Mouse (Mus musculus): ENCODE data around the gene Rpl27. TPM values are rescaled to one million over a fixed set of nuclear protein-coding genes. Genes with fewer than 3 reads are reported as not detected.

The Rpl27 gene
- 267 and 285 TPM in 2 replicates for polyA plus RNA-seq (2015; fragmentation: Nextera tagmentation; extraction: Ambion mirVana)

- Histone ChIP-seq H3K4me1 (peaks cover 22% of the 10 kb centered on the region), H3K4me2 (replicated peaks) (peak within 1 kb of the TSS; percentile 65), H3K9me3 (no peaks in the 10 kb centered on the region), H3K36me3 (peaks cover 25% of the 10 kb centered on the region), H3K4me3 (peak within 1 kb of the TSS; percentile 68), H3K27me3 (no peaks in the 10 kb centered on the region), H3K27ac (replicated peaks) (peak within 1 kb of the TSS; percentile 88), H3K9ac (replicated peaks) (peak within 1 kb of the TSS; percentile 86)
- under 1% methylated on average over 42 of the region's 42 CpGs for WGBS
- ATAC-seq (replicated peaks), result peak; percentile 98
Measured at GRCm38 (mm10) chr11:101442127-101442693, at the start of gene Rpl27. Gene Rpl27, plus strand, starts transcription at chr11:101442298.

GRCm38 (mm10) chr11:101395110-101395509 lies 47.0 kb upstream of the Rpl27 start:
- no peak overlapping the region for H3K4me2 ChIP-seq (replicated peaks)
- peak overlapping the region; percentile 37; the same call in 1 of the 2 replicates for H3K27ac ChIP-seq (replicated peaks)
- H3K36me3 ChIP-seq, result no peaks in the 10 kb centered on the region
- H3K9me3 ChIP-seq, result no peaks in the 10 kb centered on the region
- no peak overlapping the region for H3K4me3 ChIP-seq
- 0 out of 2 replicates have a peak, but pooled peaks have one; percentile 61 for ATAC-seq (replicated peaks)
- H3K9ac ChIP-seq (replicated peaks), result no peak overlapping the region
- no peaks in the 10 kb centered on the region for H3K27me3 ChIP-seq
- WGBS, result 3% methylated on average over 8 of the region's 8 CpGs
- peaks cover 7% of the 10 kb centered on the region; the same call in 1 of the 2 replicates for H3K4me1 ChIP-seq

- peaks cover 13% of the 10 kb centered on the region for H3K4me1 ChIP-seq
- no peaks in the 10 kb centered on the region for H3K9me3 ChIP-seq
- WGBS, result 83% methylated on average over 2 of the region's 2 CpGs
- no peak for ATAC-seq (replicated peaks)
- H3K27me3 ChIP-seq, result no peaks in the 10 kb centered on the region
- H3K9ac ChIP-seq (replicated peaks), result no peak overlapping the region
- no peak overlapping the region for H3K27ac ChIP-seq (replicated peaks)
- peaks cover 31% of the 10 kb centered on the region for H3K36me3 ChIP-seq
- H3K4me3 ChIP-seq, result no peak overlapping the region
- no peak overlapping the region for H3K4me2 ChIP-seq (replicated peaks)
Measured at GRCm38 (mm10) chr11:101415306-101415705, 26.8 kb upstream of the Rpl27 start.

GRCm38 (mm10) chr11:101416433-101417100 lies 25.5 kb upstream of the Rpl27 start:
- WGBS, result under 1% methylated on average over 11 of the region's 11 CpGs
- peak overlapping the region; percentile 88 for H3K4me3 ChIP-seq
- peak overlapping the region; percentile 89 for H3K27ac ChIP-seq (replicated peaks)
- H3K4me1 ChIP-seq, result peaks cover 13% of the 10 kb centered on the region
- peak overlapping the region; percentile 73 for H3K4me2 ChIP-seq (replicated peaks)
- peak; percentile 70; the same call in 1 of the 2 replicates for ATAC-seq (replicated peaks)
- H3K9ac ChIP-seq (replicated peaks), result peak overlapping the region; percentile 83
- no peaks in the 10 kb centered on the region for H3K9me3 ChIP-seq
- H3K27me3 ChIP-seq, result no peaks in the 10 kb centered on the region
- H3K36me3 ChIP-seq, result peaks cover 20% of the 10 kb centered on the region

GRCm38 (mm10) chr11:101417101-101417855 lies 24.8 kb upstream of the Rpl27 start, which contains the start of gene Aarsd1:
Gene Aarsd1, minus strand, starts transcription at chr11:101417615.
- peaks cover 13% of the 10 kb centered on the region for H3K4me1 ChIP-seq
- H3K9ac ChIP-seq (replicated peaks), result peak within 1 kb of the TSS; percentile 83
- no peaks in the 10 kb centered on the region for H3K9me3 ChIP-seq
- peak within 1 kb of the TSS; percentile 88 for H3K4me3 ChIP-seq
- H3K27me3 ChIP-seq, result no peaks in the 10 kb centered on the region
- peak within 1 kb of the TSS; percentile 89 for H3K27ac ChIP-seq (replicated peaks)
- peak within 1 kb of the TSS; percentile 73 for H3K4me2 ChIP-seq (replicated peaks)
- peak; percentile 90 for ATAC-seq (replicated peaks)
- H3K36me3 ChIP-seq, result peaks cover 13% of the 10 kb centered on the region
- WGBS, result 0% methylated on average over 45 of the region's 45 CpGs

GRCm38 (mm10) chr11:101418991-101419390 lies 23.1 kb upstream of the Rpl27 start:
- WGBS, result 55% methylated on average over 6 of the region's 6 CpGs
- Histone ChIP-seq H3K9me3 (no peaks in the 10 kb centered on the region), H3K27me3 (no peaks in the 10 kb centered on the region), H3K36me3 (peaks cover 2% of the 10 kb centered on the region; the same call in 1 of the 2 replicates), H3K9ac (replicated peaks) (no peak overlapping the region), H3K4me3 (no peak overlapping the region), H3K4me1 (peaks cover 13% of the 10 kb centered on the region), H3K4me2 (replicated peaks) (no peak overlapping the region), H3K27ac (replicated peaks) (no peak overlapping the region)
- ATAC-seq (replicated peaks), result no peak

- H3K4me1 ChIP-seq, result peaks cover 19% of the 10 kb centered on the region
- no peaks in the 10 kb centered on the region for H3K9me3 ChIP-seq
- H3K27me3 ChIP-seq, result no peaks in the 10 kb centered on the region
- no peak overlapping the region for H3K4me3 ChIP-seq
- no peaks in the 10 kb centered on the region for H3K36me3 ChIP-seq
- no peak overlapping the region for H3K9ac ChIP-seq (replicated peaks)
- no peak overlapping the region for H3K27ac ChIP-seq (replicated peaks)
- no peak for ATAC-seq (replicated peaks)
- WGBS, result 8% methylated on average over 3 of the region's 3 CpGs
- no peak overlapping the region for H3K4me2 ChIP-seq (replicated peaks)
Measured at GRCm38 (mm10) chr11:101419610-101420009, 22.5 kb upstream of the Rpl27 start.

- 86% methylated on average over 5 of the region's 5 CpGs for WGBS
- Histone ChIP-seq H3K4me1 (peaks cover 20% of the 10 kb centered on the region), H3K27me3 (no peaks in the 10 kb centered on the region), H3K4me2 (replicated peaks) (no peak overlapping the region), H3K9me3 (no peaks in the 10 kb centered on the region), H3K4me3 (no peak overlapping the region), H3K36me3 (no peaks in the 10 kb centered on the region), H3K9ac (replicated peaks) (no peak overlapping the region), H3K27ac (replicated peaks) (no peak overlapping the region)
- ATAC-seq (replicated peaks), result no peak
Measured at GRCm38 (mm10) chr11:101420148-101420547, 21.9 kb upstream of the Rpl27 start.

- Histone ChIP-seq H3K27ac (replicated peaks) (peak within 1 kb of the TSS; percentile 86), H3K4me2 (replicated peaks) (peak within 1 kb of the TSS; percentile 90), H3K4me3 (peak within 1 kb of the TSS; percentile 79), H3K9me3 (no peaks in the 10 kb centered on the region), H3K9ac (replicated peaks) (peak within 1 kb of the TSS; percentile 78), H3K27me3 (no peaks in the 10 kb centered on the region), H3K4me1 (peaks cover 31% of the 10 kb centered on the region), H3K36me3 (peaks cover 2% of the 10 kb centered on the region; the same call in 1 of the 2 replicates)
- ATAC-seq (replicated peaks), result peak; percentile 33
- 6% methylated on average over 23 of the region's 23 CpGs for WGBS
Measured at GRCm38 (mm10) chr11:101424105-101424851, 17.8 kb upstream of the Rpl27 start, which contains the start of gene Gm27029. Gene Gm27029, minus strand, starts transcription at chr11:101424796.

- Histone ChIP-seq H3K27me3 (no peaks in the 10 kb centered on the region), H3K4me3 (peak within 1 kb of the TSS; percentile 79), H3K9ac (replicated peaks) (peak within 1 kb of the TSS; percentile 78), H3K27ac (replicated peaks) (peak within 1 kb of the TSS; percentile 86), H3K36me3 (peaks cover 10% of the 10 kb centered on the region), H3K4me2 (replicated peaks) (peak within 1 kb of the TSS; percentile 90), H3K4me1 (peaks cover 31% of the 10 kb centered on the region), H3K9me3 (no peaks in the 10 kb centered on the region)
- peak; percentile 95 for ATAC-seq (replicated peaks)
- under 1% methylated on average over 74 of the region's 81 CpGs for WGBS
Measured at GRCm38 (mm10) chr11:101424925-101425813, 16.9 kb upstream of the Rpl27 start, which contains the start of the genes Rundc1 and Ptges3l. Gene Rundc1, plus strand, starts transcription at chr11:101425085. Gene Ptges3l, minus strand, starts transcription at chr11:101425333.

Measured in forebrain, embryonic 15.5 days (tissue).